Comparison of ENCODE assay signal across 18 mouse cellular contexts in the genomic region with DNA sequence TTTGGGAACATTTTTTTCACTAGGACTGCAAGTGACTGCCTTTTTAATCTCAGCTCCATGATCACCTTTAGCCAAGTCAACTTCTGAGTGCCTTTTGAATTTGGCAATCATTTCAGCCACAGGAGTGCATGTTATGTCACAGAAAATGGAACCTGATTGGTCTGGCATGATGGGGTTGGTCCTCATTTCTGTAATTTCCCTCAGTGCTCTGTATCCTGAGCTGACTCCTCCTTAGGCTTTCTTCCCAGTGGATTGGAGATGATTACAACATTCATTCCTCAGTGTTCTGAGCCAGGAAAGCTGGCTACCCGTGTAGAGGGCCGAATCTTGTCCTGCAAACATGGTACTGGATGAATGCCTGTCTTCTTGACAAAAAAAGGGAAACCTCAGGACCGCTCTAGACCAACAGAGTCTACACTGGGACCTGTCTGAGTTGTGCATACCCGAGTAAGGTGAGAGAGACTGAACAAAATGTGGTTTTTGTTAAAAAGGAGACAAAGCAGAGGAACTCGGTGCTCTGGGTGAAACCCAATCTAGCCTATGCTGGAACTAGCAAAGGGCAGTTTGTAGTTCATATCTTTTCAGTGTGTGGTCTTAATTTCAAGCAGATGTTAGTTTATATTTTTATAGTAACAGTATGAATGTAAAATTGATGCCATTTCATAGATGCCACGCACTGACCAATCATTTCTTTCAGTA.
DNase-seq lines count a peak whose midpoint lies in the region; ATAC-seq and TF ChIP-seq lines count a peak whose summit lies in the region.
"Had no signal": no experiment of that assay in that cellular context is flagged by ENCODE, and none has a peak within 500 bp of the region (broad histone marks: within the 10 kb centered on the region; RNA-seq: fewer than 3 reads in every experiment).

No protein-coding gene starts in this region.

- no peak overlapping the region for H3K4me2 ChIP-seq in lung, postnatal 0 days (replicated peaks; ENCODE audit: low read depth, low read length)
- no peak overlapping the region for H3K4me2 ChIP-seq in embryonic facial prominence, embryonic 13.5 days
- H3K4me2 ChIP-seq in limb, embryonic 15.5 days = no peak overlapping the region
- H3K4me2 ChIP-seq: intestine, embryonic 15.5 days; lung, embryonic 15.5 days; midbrain, embryonic 12.5 days; stomach, embryonic 15.5 days had no signal

- no peak overlapping the region for H3K9ac ChIP-seq in lung, postnatal 0 days (replicated peaks; ENCODE audit: low read depth)
- no peak overlapping the region for H3K9ac ChIP-seq in embryonic facial prominence, embryonic 13.5 days
- no peak overlapping the region for H3K9ac ChIP-seq in limb, embryonic 15.5 days
- H3K9ac ChIP-seq: intestine, embryonic 15.5 days; lung, embryonic 15.5 days; midbrain, embryonic 12.5 days; stomach, embryonic 15.5 days had no signal

- ATAC-seq in lung, postnatal 0 days = no peak
- ATAC-seq in embryonic facial prominence, embryonic 13.5 days (ENCODE audit: insufficient number of reproducible peaks, insufficient read depth, low FRiP score, low TSS enrichment, low read depth) = 0 out of 2 replicates have a peak, but pooled peaks have one; percentile 28
- ATAC-seq in limb, embryonic 15.5 days (ENCODE audit: insufficient number of reproducible peaks, low FRiP score, low TSS enrichment, low read depth) = no peak
- ATAC-seq: CD4-positive, CD25-positive, alpha-beta regulatory T cell, adult 4 months; intestine, embryonic 15.5 days; Patski had no signal

- no peaks in the 10 kb centered on the region for H3K9me3 ChIP-seq in lung, postnatal 0 days (ENCODE audit: low read length)
- H3K9me3 ChIP-seq in embryonic facial prominence, embryonic 13.5 days = no peaks in the 10 kb centered on the region
- no peaks in the 10 kb centered on the region for H3K9me3 ChIP-seq in limb, embryonic 15.5 days
- no peaks in the 10 kb centered on the region for H3K9me3 ChIP-seq in midbrain, embryonic 10.5 days (replicated peaks)
- H3K9me3 ChIP-seq: intestine, embryonic 15.5 days; lung, embryonic 15.5 days; midbrain, embryonic 12.5 days; stomach, embryonic 15.5 days had no signal

- no peak overlapping the region for H3K27ac ChIP-seq in lung, postnatal 0 days (ENCODE audit: low read length)
- H3K27ac ChIP-seq in embryonic facial prominence, embryonic 13.5 days = peak overlapping the region; percentile 78
- peak overlapping the region; percentile 28; the same call in 1 of the 2 replicates for H3K27ac ChIP-seq in limb, embryonic 15.5 days
- no peak overlapping the region for H3K27ac ChIP-seq in midbrain, embryonic 10.5 days (replicated peaks)
- H3K27ac ChIP-seq: intestine, embryonic 15.5 days; lung, embryonic 15.5 days; midbrain, embryonic 12.5 days; stomach, embryonic 15.5 days had no signal

- WGBS in lung, postnatal 0 days = 73% methylated on average over 6 of the region's 6 CpGs
- 28% methylated on average over 6 of the region's 6 CpGs for WGBS in embryonic facial prominence, embryonic 13.5 days
- 44% methylated on average over 6 of the region's 6 CpGs for WGBS in limb, embryonic 15.5 days
- 85% methylated on average over 6 of the region's 6 CpGs for WGBS in midbrain, embryonic 10.5 days

- TF ChIP-seq EP300 in lung, postnatal 0 days (IDR thresholded peaks at IDR 0.05) = no peak

- no peaks in the 10 kb centered on the region for H3K27me3 ChIP-seq in lung, postnatal 0 days (replicated peaks; ENCODE audit: insufficient read depth, low read length)
- H3K27me3 ChIP-seq in embryonic facial prominence, embryonic 13.5 days = no peaks in the 10 kb centered on the region
- no peaks in the 10 kb centered on the region for H3K27me3 ChIP-seq in limb, embryonic 15.5 days
- no peaks in the 10 kb centered on the region for H3K27me3 ChIP-seq in midbrain, embryonic 10.5 days (ENCODE audit: low read depth, poor library complexity, severe bottlenecking)
- H3K27me3 ChIP-seq: intestine, embryonic 15.5 days; lung, embryonic 15.5 days; midbrain, embryonic 12.5 days; Patski; stomach, embryonic 15.5 days had no signal

- H3K36me3 ChIP-seq in lung, postnatal 0 days (ENCODE audit: insufficient read depth, low read length) = no peaks in the 10 kb centered on the region; the same call in 1 of the 2 replicates
- peaks cover 3% of the 10 kb centered on the region; the same call in 1 of the 2 replicates for H3K36me3 ChIP-seq in embryonic facial prominence, embryonic 13.5 days
- no peaks in the 10 kb centered on the region for H3K36me3 ChIP-seq in limb, embryonic 15.5 days
- no peaks in the 10 kb centered on the region for H3K36me3 ChIP-seq in midbrain, embryonic 10.5 days
- H3K36me3 ChIP-seq: intestine, embryonic 15.5 days; midbrain, embryonic 12.5 days; stomach, embryonic 15.5 days had no signal

- intact Hi-C loops in heart, postnatal 14 days (cut with DNase I) = loop anchor here (5.0 kb wide), 1 partner anchor 35 kb away; no protein-coding TSS in a partner anchor

- H3K4me1 ChIP-seq in lung, postnatal 0 days (ENCODE audit: insufficient read depth, low read depth, low read length) = peaks cover 11% of the 10 kb centered on the region; the same call in 1 of the 2 replicates
- peaks cover 72% of the 10 kb centered on the region for H3K4me1 ChIP-seq in embryonic facial prominence, embryonic 13.5 days
- peaks cover 34% of the 10 kb centered on the region for H3K4me1 ChIP-seq in limb, embryonic 15.5 days
- H3K4me1 ChIP-seq in midbrain, embryonic 10.5 days = peaks cover 34% of the 10 kb centered on the region

- H3K4me3 ChIP-seq in lung, postnatal 0 days (ENCODE audit: low read depth, low read length) = no peak overlapping the region
- no peak overlapping the region for H3K4me3 ChIP-seq in embryonic facial prominence, embryonic 13.5 days
- no peak overlapping the region for H3K4me3 ChIP-seq in limb, embryonic 15.5 days
- H3K4me3 ChIP-seq in midbrain, embryonic 10.5 days = no peak overlapping the region
- H3K4me3 ChIP-seq: erythroblast, embryonic 14.5 days; intestine, embryonic 15.5 days; lung, embryonic 15.5 days; midbrain, embryonic 12.5 days; stomach, embryonic 15.5 days had no signal

- TF ChIP-seq CTCF in lung, postnatal 0 days (IDR thresholded peaks at IDR 0.05) = no peak

- DNase-seq in heart, adult 11 months = peak; percentile 95
- DNase-seq in heart, postnatal 14 days = no peak
- DNase-seq in lung, postnatal 0 days (ENCODE audit: low spot score) = peak; percentile 18
- no peak for DNase-seq in lung, postnatal 4 days
- no peak for DNase-seq in midbrain, embryonic 10.5 days (ENCODE audit: low spot score)
- no peak for DNase-seq in cerebellum, adult 8-10 months
- DNase-seq: adrenal gland, adult 2 months; cerebellum, postnatal 36 days; thymus, postnatal 4 days had no signal

Comparison
In these comparisons a context has a peak if more than half of its experiments do, and no peak if none do; other contexts are left out.
1. DNase-seq: peak in heart, adult 11 months (single experiment) and lung, postnatal 0 days (single experiment); none in heart, postnatal 14 days (0 of 2), lung, postnatal 4 days (0 of 2), midbrain, embryonic 10.5 days (single experiment) and cerebellum, adult 8-10 months (single experiment).
2. H3K27ac ChIP-seq: peak in embryonic facial prominence, embryonic 13.5 days (single experiment) and limb, embryonic 15.5 days (single experiment); none in lung, postnatal 0 days (single experiment) and midbrain, embryonic 10.5 days (single experiment).